Mouse (Mus musculus) hindbrain, embryonic 14.5 days (tissue): ENCODE results near the gene Hnrnpul1. TPM values are rescaled to one million over a fixed set of nuclear protein-coding genes. Genes with fewer than 3 reads are reported as not detected.

Experiments
- ATAC-seq: fragments of 200-750 bp; cut with Nextera tagmentation; 2 replicates; pipeline ENCODE4 v1.8.0; 2017; ENCODE audit warnings: moderate number of reproducible peaks, mild to moderate bottlenecking, moderate TSS enrichment, moderate library complexity; ENCODE audit not compliant: low FRiP score
- DNase-seq: peaks from one replicate; pipeline ENCODE4 v3.0.0-alpha.2; 2015; ENCODE audit warnings: low spot score
- H3K27ac ChIP-seq: fragments of 300-500 bp; sonication (generic); 2 replicates; pipeline ENCODE4 v1.5.1; 2014; ENCODE audit warnings: mild to moderate bottlenecking, moderate library complexity
- H3K27me3 ChIP-seq: fragments of 300-500 bp; sonication (generic); 2 replicates; pipeline ENCODE4 v1.6.1; 2014; ENCODE audit warnings: mild to moderate bottlenecking, low read length, mixed read lengths; ENCODE audit not compliant: control insufficient read depth, insufficient read depth
- H3K36me3 ChIP-seq: fragments of 300-500 bp; sonication (generic); replicated peaks from 2 replicates; pipeline ENCODE4 v1.6.1; 2014; ENCODE audit not compliant: control insufficient read depth, insufficient read depth
- H3K4me1 ChIP-seq: fragments of 300-500 bp; sonication (generic); replicated peaks from 2 replicates; pipeline ENCODE4 v1.6.1; 2014; ENCODE audit warnings: antibody characterized with exemption, low read length, mixed read lengths; ENCODE audit not compliant: control insufficient read depth, insufficient read depth
- H3K4me2 ChIP-seq: fragments of 300-500 bp; sonication (generic); replicated peaks from 2 replicates; pipeline ENCODE4 v1.6.1; 2014; ENCODE audit warnings: mild to moderate bottlenecking, moderate library complexity
- H3K4me3 ChIP-seq: fragments of 300-500 bp; sonication (generic); replicated peaks from 2 replicates; pipeline ENCODE4 v1.5.1; 2014; ENCODE audit warnings: mild to moderate bottlenecking, low read length
- H3K9ac ChIP-seq: fragments of 300-500 bp; sonication (generic); 2 replicates; pipeline ENCODE4 v1.6.1; 2014
- H3K9me3 ChIP-seq: fragments of 300-500 bp; sonication (generic); 2 replicates; pipeline ENCODE4 v1.6.1; 2016; ENCODE audit warnings: low read length; ENCODE audit not compliant: control insufficient read depth
- WGBS: fragments of 180-500 bp; shearing (Covaris S2); extraction: QIAGEN DNeasy Blood & Tissue Kit; methylation state at CpG from one replicate; pipeline ENCODE4 v1.1.7; 2014; 5-methylcytosine and 5-hydroxymethylcytosine counted together
- polyA plus RNA-seq: library from polyadenylated mRNA; unstranded; fragments of >200 nt; fragmentation: Nextera tagmentation; extraction: Ambion mirVana; gene quantifications from 2 replicates; pipeline ENCODE4 v1.2.1, GENCODE M21; 2014

Gene Hnrnpul1
- polyA plus RNA-seq, 1 experiment from 2014 or later, result 54.7 TPM

GRCm38 (mm10) chr7:25689603-25690021, 64.9 kb downstream of the Hnrnpul1 start:
- Histone ChIP-seq H3K36me3 (no peaks in the 10 kb centered on the region), H3K4me2 (peak overlapping the region; percentile 50), H3K27me3 (peaks cover 71% of the 10 kb centered on the region), H3K27ac (no peak overlapping the region), H3K9ac (no peak overlapping the region), H3K4me1 (peaks cover 10% of the 10 kb centered on the region; the same call in 1 of the 2 replicates), H3K9me3 (no peaks in the 10 kb centered on the region), H3K4me3 (peak overlapping the region; percentile 33)
- ATAC-seq (no peak), DNase-seq (no peak)
- WGBS, result 15% methylated on average over 12 of the region's 12 CpGs

DNA sequence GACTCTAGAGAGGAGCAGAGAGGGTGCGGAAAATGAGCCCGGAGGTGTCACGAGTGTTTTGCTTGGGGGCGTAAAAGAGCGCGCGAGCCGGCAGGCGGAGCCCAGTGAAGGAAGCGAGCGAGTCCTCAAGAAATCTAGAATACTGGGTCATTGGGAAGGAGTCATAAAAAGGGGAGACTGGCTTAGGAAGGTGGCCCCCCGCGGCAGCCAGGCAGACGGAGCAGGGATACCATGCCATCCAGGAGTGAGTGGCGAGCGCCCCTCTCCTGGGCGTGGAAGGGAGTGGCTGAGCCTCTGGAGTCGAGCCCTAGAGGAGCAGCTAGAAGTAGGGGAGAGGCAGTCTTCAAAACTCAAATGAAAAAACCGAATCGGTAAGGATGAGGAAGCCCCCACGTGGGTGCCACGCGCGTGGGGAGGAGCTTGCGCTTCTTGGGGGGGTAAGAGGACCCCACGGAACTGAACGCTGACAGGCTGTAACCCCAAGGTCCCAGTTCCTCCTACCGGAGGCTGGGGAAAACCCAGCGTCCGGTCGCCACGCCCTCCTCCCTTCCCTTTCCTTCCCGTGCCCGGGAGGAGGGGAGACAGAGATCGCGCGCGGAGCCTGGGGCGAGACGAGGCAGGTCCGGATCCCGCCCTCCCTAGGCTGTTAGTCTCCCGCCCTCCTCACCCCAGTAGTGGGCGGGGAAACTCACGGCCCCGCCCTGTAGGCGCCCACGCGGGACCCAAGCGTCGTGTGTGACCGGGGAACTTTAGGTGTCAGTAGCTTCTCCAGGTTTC, 65.6 kb downstream of the Hnrnpul1 start:
- DNase-seq, result no peak
- Histone ChIP-seq H3K4me3 (peak overlapping the region; percentile 33), H3K4me2 (peak overlapping the region; percentile 50), H3K4me1 (peaks cover 10% of the 10 kb centered on the region; the same call in 1 of the 2 replicates), H3K36me3 (no peaks in the 10 kb centered on the region), H3K27ac (no peak overlapping the region), H3K27me3 (peaks cover 71% of the 10 kb centered on the region), H3K9me3 (no peaks in the 10 kb centered on the region), H3K9ac (peak overlapping the region; percentile 16; the same call in 1 of the 2 replicates)
- ATAC-seq, result peak; percentile 16; the same call in 1 of the 2 replicates
- 1% methylated on average over 45 of the region's 52 CpGs for WGBS

DNA sequence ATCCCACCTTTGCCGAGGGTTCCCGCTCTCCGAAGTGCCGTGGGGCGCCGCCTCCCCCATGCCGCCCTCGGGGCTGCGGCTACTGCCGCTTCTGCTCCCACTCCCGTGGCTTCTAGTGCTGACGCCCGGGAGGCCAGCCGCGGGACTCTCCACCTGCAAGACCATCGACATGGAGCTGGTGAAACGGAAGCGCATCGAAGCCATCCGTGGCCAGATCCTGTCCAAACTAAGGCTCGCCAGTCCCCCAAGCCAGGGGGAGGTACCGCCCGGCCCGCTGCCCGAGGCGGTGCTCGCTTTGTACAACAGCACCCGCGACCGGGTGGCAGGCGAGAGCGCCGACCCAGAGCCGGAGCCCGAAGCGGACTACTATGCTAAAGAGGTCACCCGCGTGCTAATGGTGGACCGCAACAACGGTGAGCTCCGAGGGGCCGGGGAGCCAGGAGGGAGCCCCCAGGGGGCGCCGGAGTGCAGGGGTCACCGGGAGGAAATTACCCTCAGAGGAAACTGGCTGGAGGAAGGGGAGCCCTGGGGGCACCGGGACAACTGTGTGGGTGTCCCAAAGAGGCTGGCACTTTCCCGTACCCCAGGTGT, 66.7 kb downstream of the Hnrnpul1 start:
- Histone ChIP-seq H3K9ac (peak overlapping the region; percentile 33; the same call in 1 of the 2 replicates), H3K36me3 (no peaks in the 10 kb centered on the region), H3K4me2 (peak overlapping the region; percentile 50), H3K27ac (no peak overlapping the region), H3K9me3 (no peaks in the 10 kb centered on the region), H3K4me3 (peak overlapping the region; percentile 33), H3K4me1 (peaks cover 10% of the 10 kb centered on the region; the same call in 1 of the 2 replicates), H3K27me3 (peaks cover 71% of the 10 kb centered on the region)
- whole genome bisulfite sequencing, result 1% methylated on average over 47 of the region's 47 CpGs
- no peak for DNase-seq
- no peak for ATAC-seq

DNA sequence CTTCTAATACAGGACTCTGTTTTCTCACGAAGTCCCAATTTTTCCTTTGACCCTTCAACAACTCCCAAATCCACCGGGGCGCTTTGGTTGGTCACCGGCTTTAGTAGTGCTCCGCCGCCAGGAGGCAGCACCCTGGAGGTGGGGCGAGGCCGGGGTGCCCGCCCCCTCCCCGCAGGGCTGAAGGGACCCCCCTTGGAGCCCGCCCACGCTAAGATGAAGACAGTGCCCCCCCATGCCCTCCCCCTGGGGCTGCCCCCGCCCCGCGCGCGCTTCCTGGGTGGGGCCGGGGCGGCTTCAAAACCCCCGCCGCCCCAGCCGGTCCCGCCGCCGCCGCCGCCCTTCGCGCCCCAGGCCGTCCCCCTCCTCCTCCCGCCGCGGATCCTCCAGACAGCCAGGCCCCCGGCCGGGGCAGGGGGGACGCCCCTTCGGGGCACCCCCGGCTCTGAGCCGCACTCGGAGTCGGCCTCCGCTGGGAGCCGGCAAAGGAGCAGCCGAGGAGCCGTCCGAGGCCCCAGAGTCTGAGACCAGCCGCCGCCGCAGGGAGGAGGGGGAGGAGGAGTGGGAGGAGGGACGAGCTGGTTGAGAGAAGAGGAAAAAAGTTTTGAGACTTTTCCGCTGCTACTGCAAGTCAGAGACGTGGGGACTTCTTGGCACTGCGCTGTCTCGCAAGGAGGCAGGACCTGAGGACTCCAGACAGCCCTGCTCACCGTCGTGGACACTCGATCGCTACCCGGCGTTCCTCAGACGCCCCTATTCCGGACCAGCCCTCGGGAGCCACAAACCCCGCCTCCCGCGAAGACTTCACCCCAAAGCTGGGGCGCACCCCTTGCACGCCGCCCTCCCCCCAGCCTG, 67.7 kb downstream of the Hnrnpul1 start, which contains the start of gene Tgfb1:
Gene Tgfb1, plus strand, starts transcription at position 323 of the 852 bp plus-strand sequence.
- no peaks in the 10 kb centered on the region for H3K9me3 ChIP-seq
- no peaks in the 10 kb centered on the region for H3K36me3 ChIP-seq
- H3K4me2 ChIP-seq, result peak within 1 kb of the TSS; percentile 50
- H3K9ac ChIP-seq, result peak within 1 kb of the TSS; percentile 33; the same call in 1 of the 2 replicates
- 2% methylated on average over 61 of the region's 69 CpGs for WGBS
- DNase-seq (no peak), ATAC-seq (no peak)
- peaks cover 10% of the 10 kb centered on the region; the same call in 1 of the 2 replicates for H3K4me1 ChIP-seq
- peak within 1 kb of the TSS; percentile 33 for H3K4me3 ChIP-seq
- H3K27ac ChIP-seq, result no peak within 1 kb of the TSS
- H3K27me3 ChIP-seq, result peaks cover 65% of the 10 kb centered on the region

GRCm38 (mm10) chr7:25685926-25686470, 68.6 kb downstream of the Hnrnpul1 start:
- 64% methylated on average over 21 of the region's 21 CpGs for WGBS
- peak overlapping the region; percentile 50; the same call in 1 of the 2 replicates for H3K4me2 ChIP-seq
- no peaks in the 10 kb centered on the region for H3K9me3 ChIP-seq
- DNase-seq (no peak), ATAC-seq (no peak)
- H3K27ac ChIP-seq, result no peak overlapping the region
- H3K27me3 ChIP-seq, result peaks cover 58% of the 10 kb centered on the region
- no peaks in the 10 kb centered on the region for H3K36me3 ChIP-seq
- H3K4me1 ChIP-seq, result peaks cover 10% of the 10 kb centered on the region; the same call in 1 of the 2 replicates
- H3K9ac ChIP-seq, result no peak overlapping the region
- H3K4me3 ChIP-seq, result no peak overlapping the region

GRCm38 (mm10) chr7:25684659-25685058, 69.9 kb downstream of the Hnrnpul1 start:
- H3K36me3 ChIP-seq, result no peaks in the 10 kb centered on the region
- H3K9me3 ChIP-seq, result no peaks in the 10 kb centered on the region
- H3K27ac ChIP-seq, result no peak overlapping the region
- 87% methylated on average over 6 of the region's 6 CpGs for WGBS
- ATAC-seq, result no peak
- no peak overlapping the region for H3K4me3 ChIP-seq
- no peak for DNase-seq
- no peak overlapping the region for H3K4me2 ChIP-seq
- peaks cover 17% of the 10 kb centered on the region for H3K4me1 ChIP-seq
- H3K27me3 ChIP-seq, result peaks cover 45% of the 10 kb centered on the region
- H3K9ac ChIP-seq, result no peak overlapping the region

GRCm38 (mm10) chr7:25683474-25684180, 70.9 kb downstream of the Hnrnpul1 start:
- Histone ChIP-seq H3K27me3 (peaks cover 42% of the 10 kb centered on the region), H3K4me3 (no peak overlapping the region), H3K4me1 (peaks cover 16% of the 10 kb centered on the region), H3K36me3 (no peaks in the 10 kb centered on the region), H3K4me2 (no peak overlapping the region), H3K9me3 (no peaks in the 10 kb centered on the region), H3K9ac (no peak overlapping the region), H3K27ac (no peak overlapping the region)
- DNase-seq, result no peak
- ATAC-seq, result no peak
- WGBS, result 83% methylated on average over 7 of the region's 7 CpGs
